Mouse (Mus musculus): ENCODE results near the gene Commd1. TPM values are rescaled to one million over a fixed set of nuclear protein-coding genes. Genes with fewer than 3 reads are reported as not detected.

Commd1 gene
- total and polyA plus RNA-seq, 3 experiments = 102 to 113 TPM; not detected in 1

- TF ChIP-seq GATA1 (IDR thresholded peaks at IDR 0.05; ENCODE audit: low read depth, low read length) = peak; percentile 96
- TF ChIP-seq MEF2A (IDR thresholded peaks at IDR 0.05; ENCODE audit: extremely low read depth, insufficient replicate concordance, low read depth, low read length, poor library complexity, severe bottlenecking) = no peak
- no peak for TF ChIP-seq UBTF (IDR thresholded peaks at IDR 0.05; ENCODE audit: borderline replicate concordance, insufficient read depth, low read depth, low read length)
- TF ChIP-seq POLR2AphosphoS2 (IDR thresholded peaks at IDR 0.05; ENCODE audit: low read length) = no peak
- TF ChIP-seq GABPA (IDR thresholded peaks at IDR 0.05; ENCODE audit: low read depth, low read length) = no peak
- no peak for TF ChIP-seq HCFC1 (IDR thresholded peaks at IDR 0.05; ENCODE audit: low read depth, low read length)
- TF ChIP-seq CHD1 (IDR thresholded peaks at IDR 0.05; ENCODE audit: low read depth, low read length) = no peak
- peak; percentile 83 for TF ChIP-seq RCOR1 (IDR thresholded peaks at IDR 0.05; ENCODE audit: low read depth, low read length)
- no peak for TF ChIP-seq MYB (IDR thresholded peaks at IDR 0.05; ENCODE audit: low read depth, low read length)
- no peak for TF ChIP-seq RAD21 (IDR thresholded peaks at IDR 0.05; ENCODE audit: low read depth, low read length)
- TF ChIP-seq SIN3A (IDR thresholded peaks at IDR 0.05; ENCODE audit: low read length) = peak; percentile 79
- no peak; the same call in 1 of the 2 replicates for TF ChIP-seq ZKSCAN1 (IDR thresholded peaks at IDR 0.05; ENCODE audit: low read depth, low read length)
- no peak for TF ChIP-seq SMC3 (IDR thresholded peaks at IDR 0.05; ENCODE audit: low read depth, low read length)
- TF ChIP-seq CTCF (IDR thresholded peaks at IDR 0.05 in 2 of 3, conservative IDR thresholded peaks at IDR 0.05 in 1 of 3; ENCODE audit: control insufficient read depth in 1 of 3, insufficient read depth in 1 of 3, low read depth in 2 of 3, low read length in 3 of 3, poor library complexity in 1 of 3, severe bottlenecking in 1 of 3) = no peak
- TF ChIP-seq MXI1 (IDR thresholded peaks at IDR 0.05; ENCODE audit: low read depth, low read length) = peak; percentile 48
- no peak for TF ChIP-seq USF1 (IDR thresholded peaks at IDR 0.05; ENCODE audit: low read depth, low read length)
- TF ChIP-seq NRF1 (IDR thresholded peaks at IDR 0.05; ENCODE audit: insufficient read depth, low read depth, low read length, poor library complexity, severe bottlenecking) = no peak
- peak; percentile 97 for TF ChIP-seq ZNF384 (IDR thresholded peaks at IDR 0.05; ENCODE audit: low read depth, low read length)
- peak; percentile 69 for TF ChIP-seq TAL1 (IDR thresholded peaks at IDR 0.05; ENCODE audit: low read length)
- no peak for TF ChIP-seq E2F4 (IDR thresholded peaks at IDR 0.05; ENCODE audit: borderline replicate concordance, low read depth, low read length)
- no peak for TF ChIP-seq POLR2A (IDR thresholded peaks at IDR 0.05; ENCODE audit: control insufficient read depth in 1 of 2, insufficient read depth in 1 of 2, low read depth in 1 of 2, low read length in 2 of 2, poor library complexity in 1 of 2)
- no peak for TF ChIP-seq KAT2A (conservative IDR thresholded peaks at IDR 0.05; ENCODE audit: low read depth, low read length)
- no peak for TF ChIP-seq USF2 (IDR thresholded peaks at IDR 0.05; ENCODE audit: borderline replicate concordance in 1 of 2, insufficient read depth in 1 of 2, low read depth in 1 of 2, low read length in 2 of 2)
Measured at GRCm38 (mm10) chr11:22932167-22932566, 50.0 kb downstream of the Commd1 start (continued).

- H3K27me3 ChIP-seq (ENCODE audit: control insufficient read depth in 1 of 2, insufficient read depth in 2 of 2, low read length in 2 of 2) = no peaks in the 10 kb centered on the region
- no peaks in the 10 kb centered on the region for H3K9me3 ChIP-seq (replicated peaks; ENCODE audit: insufficient read depth, low read length)
- peak; percentile 63 for DNase-seq (ENCODE audit: low read depth, low spot score)
- no peak overlapping the region for H3K9ac ChIP-seq (ENCODE audit: control insufficient read depth, low read depth, low read length, poor library complexity, severe bottlenecking)
- no peak overlapping the region for H3K4me3 ChIP-seq (ENCODE audit: control insufficient read depth in 1 of 2, insufficient read depth in 1 of 2, low read depth in 2 of 2, low read length in 2 of 2)
- peaks cover 33 to 59% of the 10 kb centered on the region in 2 experiments for H3K4me1 ChIP-seq (ENCODE audit: control insufficient read depth in 1 of 2, insufficient read depth in 2 of 2, low read length in 2 of 2)
- peaks cover 0 to 62% of the 10 kb centered on the region in 2 experiments; a peak in 2 of 4 replicates for H3K36me3 ChIP-seq (ENCODE audit: control insufficient read depth in 1 of 2, insufficient read depth in 2 of 2, low read length in 2 of 2)
- no peaks in the 10 kb centered on the region for H3K79me2 ChIP-seq (ENCODE audit: control insufficient read depth, insufficient read depth, low read length, poor library complexity)
- peak overlapping the region; percentile 66 for H3K27ac ChIP-seq (ENCODE audit: control insufficient read depth, low read depth, low read length)
- TF ChIP-seq CHD1 (IDR thresholded peaks at IDR 0.05; ENCODE audit: low read depth, low read length) = no peak
- no peak for TF ChIP-seq E2F4 (IDR thresholded peaks at IDR 0.05; ENCODE audit: borderline replicate concordance, low read depth, low read length)
- peak; percentile 51 for TF ChIP-seq ETS1 (IDR thresholded peaks at IDR 0.05; ENCODE audit: low read depth, low read length)
- no peak for TF ChIP-seq TAL1 (IDR thresholded peaks at IDR 0.05; ENCODE audit: low read length)
- no peak for TF ChIP-seq MAFK (IDR thresholded peaks at IDR 0.05; ENCODE audit: borderline replicate concordance, low read depth, low read length)
- TF ChIP-seq MYC (IDR thresholded peaks at IDR 0.05; ENCODE audit: low read depth, low read length) = 0 out of 2 replicates have a peak, but pooled peaks have one; percentile 43
- TF ChIP-seq EP300 (IDR thresholded peaks at IDR 0.05; ENCODE audit: low read depth in 1 of 2, low read length in 2 of 2) = peak; percentile 14 to 62; a peak in 2 of 4 replicates
- no peak for TF ChIP-seq HCFC1 (IDR thresholded peaks at IDR 0.05; ENCODE audit: low read depth, low read length)
- no peak for TF ChIP-seq GABPA (IDR thresholded peaks at IDR 0.05; ENCODE audit: low read depth, low read length)
- no peak for TF ChIP-seq SMC3 (IDR thresholded peaks at IDR 0.05; ENCODE audit: low read depth, low read length)
- TF ChIP-seq BHLHE40 (IDR thresholded peaks at IDR 0.05; ENCODE audit: borderline replicate concordance, low read depth, low read length) = no peak
- TF ChIP-seq POLR2A (IDR thresholded peaks at IDR 0.05; ENCODE audit: control insufficient read depth in 1 of 2, insufficient read depth in 1 of 2, low read depth in 1 of 2, low read length in 2 of 2, poor library complexity in 1 of 2) = no peak
- no peak for TF ChIP-seq TCF12 (IDR thresholded peaks at IDR 0.05; ENCODE audit: low read depth, low read length)
- peak; percentile 61; the same call in 1 of the 2 replicates for TF ChIP-seq GATA1 (IDR thresholded peaks at IDR 0.05; ENCODE audit: low read depth, low read length)
Measured at GRCm38 (mm10) chr11:22931320-22931905, 50.8 kb downstream of the Commd1 start.
